Mouse (Mus musculus): ENCODE results near the gene Pde8a.
A peak's percentile ranks its signal among the peaks of the same experiment; 100 is the strongest.
"Not testable (repeated sequence)": the region's sequence is repeated elsewhere in the genome, so short reads cannot be mapped to it uniquely, and the experiment has no call there.

Pde8a gene

GRCm38 (mm10) chr7:81213347-81214152 is at the start of gene Pde8a:
Gene Pde8a, plus strand, starts transcription at chr7:81213596.
- no peak for DNase-seq

- DNase-seq = no peak
Measured at GRCm38 (mm10) chr7:81164411-81164810, 49.0 kb upstream of the Pde8a start.

DNA sequence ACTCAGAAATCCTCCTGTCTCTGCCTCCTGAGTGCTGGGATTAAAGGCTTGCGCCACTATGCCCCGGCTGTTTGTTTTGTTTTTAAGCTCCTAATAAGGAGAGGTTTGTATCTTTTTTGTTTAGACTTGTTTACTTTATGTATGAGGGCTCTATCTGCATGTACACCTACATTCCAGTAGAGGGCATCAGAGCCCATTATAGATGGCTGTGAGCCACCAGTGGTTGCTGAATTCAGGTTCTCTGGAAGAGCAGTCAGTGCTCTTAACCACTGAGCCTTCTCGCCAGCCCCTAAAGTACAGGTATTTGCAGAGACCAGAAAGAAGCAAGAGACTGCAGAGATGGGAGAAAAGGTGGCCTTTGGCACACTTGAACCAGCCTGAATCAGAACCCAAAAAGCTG is 46.3 kb upstream of the Pde8a start:
- DNase-seq = no peak

GRCm38 (mm10) chr7:81169351-81169750 is 44.0 kb upstream of the Pde8a start:
- no peak for DNase-seq

- no peak for DNase-seq
Measured at GRCm38 (mm10) chr7:81173931-81174330, 39.5 kb upstream of the Pde8a start.

GRCm38 (mm10) chr7:81174654-81175053 is 38.7 kb upstream of the Pde8a start:
- no peak for DNase-seq

GRCm38 (mm10) chr7:81176187-81176769 is 37.1 kb upstream of the Pde8a start:
- DNase-seq = no peak

DNA sequence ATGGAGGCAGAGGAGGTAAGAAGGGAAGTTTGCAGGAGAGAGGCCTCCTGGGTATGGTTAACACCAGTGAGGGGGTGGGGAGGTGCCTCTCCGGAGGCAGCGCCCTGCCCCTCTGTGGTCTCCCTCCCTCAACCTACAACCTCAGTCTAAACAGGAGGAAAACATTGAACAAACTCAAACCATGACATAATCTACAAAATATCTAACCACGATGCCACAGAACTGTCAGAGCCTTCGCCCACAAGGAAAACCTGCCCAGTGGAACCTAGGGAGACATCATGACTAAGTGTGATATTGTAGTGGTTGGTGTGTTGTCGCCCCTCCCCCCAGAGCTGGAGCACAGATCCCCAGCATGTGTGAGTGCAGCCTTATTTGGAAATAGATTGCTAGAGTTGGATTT is 33.9 kb upstream of the Pde8a start:
- no peak for DNase-seq

DNA sequence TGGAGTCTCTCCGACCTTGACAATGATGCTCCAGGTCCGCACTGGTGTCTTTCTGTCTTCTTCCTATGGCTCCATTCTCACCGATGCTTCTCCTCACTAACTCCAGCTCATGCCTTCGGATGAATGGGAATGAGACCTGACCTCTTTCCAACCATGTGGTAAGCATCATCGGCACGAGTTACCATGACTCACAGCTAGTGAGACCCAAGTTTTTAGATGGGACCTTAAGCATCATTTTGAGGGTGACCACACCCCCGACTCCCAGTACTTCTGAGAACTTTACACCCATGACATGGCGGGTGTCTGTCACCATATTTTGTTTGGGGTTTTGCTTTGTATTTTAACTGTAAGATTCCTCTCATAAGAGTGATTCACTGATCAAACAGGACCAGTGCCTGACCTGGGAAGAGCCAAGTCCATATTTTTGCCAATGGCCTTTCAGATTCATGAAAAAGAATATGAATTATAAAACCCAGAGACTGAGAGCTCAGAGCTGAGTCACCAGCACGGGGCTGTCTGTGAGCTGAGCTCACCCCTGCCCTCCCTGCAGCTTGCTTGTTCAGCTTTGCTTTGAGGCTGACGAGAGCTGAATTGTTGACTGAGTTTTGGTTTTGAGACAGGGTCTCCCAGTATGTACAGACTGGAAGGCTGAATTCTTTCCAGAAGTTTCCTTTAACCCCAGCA is 30.8 kb upstream of the Pde8a start:
- DNase-seq = no peak

- DNase-seq = no peak
Measured at GRCm38 (mm10) chr7:81183181-81183580, 30.2 kb upstream of the Pde8a start.

DNA sequence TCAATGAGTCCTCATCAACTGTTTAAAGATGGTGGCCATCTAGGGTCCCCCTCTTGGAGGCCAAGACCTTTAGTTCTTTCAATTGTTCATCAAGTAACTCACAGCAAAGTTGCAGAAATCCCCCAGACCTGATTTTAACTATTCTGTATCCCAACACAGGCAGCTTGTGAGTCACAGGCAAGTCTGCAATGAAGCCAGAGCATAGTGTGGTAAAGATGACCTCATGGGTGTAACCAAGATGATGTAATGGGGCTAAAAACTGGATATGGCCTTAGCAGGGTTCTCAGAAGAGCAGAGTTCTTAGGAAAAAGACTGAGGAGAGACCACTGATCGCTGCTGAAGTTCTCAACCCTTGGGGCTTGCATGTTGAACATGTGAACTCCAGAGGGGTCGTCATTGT is 29.3 kb upstream of the Pde8a start:
- DNase-seq = no peak

GRCm38 (mm10) chr7:81184651-81185050 is 28.7 kb upstream of the Pde8a start:
- DNase-seq = no peak

DNA sequence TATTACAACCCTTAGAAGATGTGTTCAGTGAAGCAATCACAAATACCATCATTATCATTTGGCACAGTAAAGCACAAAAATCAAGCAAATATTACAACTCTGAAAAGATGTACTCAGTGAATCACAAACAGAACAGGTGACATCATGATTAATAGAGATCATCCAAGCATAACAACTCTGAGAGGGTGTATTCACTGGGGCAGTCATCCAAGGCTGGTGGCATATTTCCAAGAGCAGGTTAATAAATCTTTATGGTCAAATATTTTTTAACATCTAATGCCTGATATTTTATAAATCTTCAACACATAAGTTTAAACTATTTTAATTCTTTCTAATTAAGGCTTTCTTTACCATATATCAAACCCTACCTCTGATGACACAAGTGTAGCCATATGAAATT is 27.4 kb upstream of the Pde8a start:
- DNase-seq = not testable (repeated sequence)

DNA sequence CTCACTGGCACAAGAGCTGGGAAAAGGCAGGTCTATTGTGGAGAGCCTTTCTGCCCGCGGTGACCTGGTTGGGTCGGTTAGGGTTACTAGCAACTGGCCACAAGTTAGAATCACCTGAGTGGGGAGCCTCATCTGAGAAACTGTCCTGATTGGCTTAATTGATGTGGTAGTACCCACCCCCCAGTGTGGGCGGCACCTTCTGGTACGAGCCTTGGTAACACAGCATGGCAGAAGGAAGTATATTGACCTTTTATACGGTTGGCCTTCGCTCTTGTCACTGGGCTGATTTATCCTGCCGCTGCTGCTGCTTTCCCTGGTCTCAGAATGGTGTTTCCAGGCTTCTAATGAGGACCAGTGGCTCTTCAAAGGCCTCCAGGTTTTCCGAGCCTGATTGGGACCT is 24.2 kb upstream of the Pde8a start:
- no peak for DNase-seq

DNA sequence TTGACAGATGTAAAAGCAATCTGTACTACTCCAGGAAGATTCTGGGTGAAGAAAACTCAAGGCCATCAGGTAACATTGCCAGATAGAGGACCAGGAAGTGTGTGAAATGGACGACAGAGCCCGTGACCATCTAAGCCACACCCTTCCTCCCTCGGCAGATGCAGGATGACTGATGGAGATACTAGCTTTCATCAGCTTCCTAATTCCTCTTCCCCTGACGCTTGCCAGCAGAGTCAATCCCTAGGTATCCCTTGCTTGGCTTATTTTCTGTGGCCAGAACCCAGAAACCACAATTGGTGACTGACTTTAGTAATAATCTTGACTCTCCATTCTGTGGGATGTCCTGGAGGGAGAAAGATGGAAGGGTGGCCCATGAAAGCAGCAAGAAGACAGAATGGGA is 17.9 kb upstream of the Pde8a start:
- no peak for DNase-seq

- no peak for DNase-seq
Measured at GRCm38 (mm10) chr7:81196796-81197195, 16.6 kb upstream of the Pde8a start.

GRCm38 (mm10) chr7:81198538-81198937 is 14.9 kb upstream of the Pde8a start:
- no peak for DNase-seq

DNA sequence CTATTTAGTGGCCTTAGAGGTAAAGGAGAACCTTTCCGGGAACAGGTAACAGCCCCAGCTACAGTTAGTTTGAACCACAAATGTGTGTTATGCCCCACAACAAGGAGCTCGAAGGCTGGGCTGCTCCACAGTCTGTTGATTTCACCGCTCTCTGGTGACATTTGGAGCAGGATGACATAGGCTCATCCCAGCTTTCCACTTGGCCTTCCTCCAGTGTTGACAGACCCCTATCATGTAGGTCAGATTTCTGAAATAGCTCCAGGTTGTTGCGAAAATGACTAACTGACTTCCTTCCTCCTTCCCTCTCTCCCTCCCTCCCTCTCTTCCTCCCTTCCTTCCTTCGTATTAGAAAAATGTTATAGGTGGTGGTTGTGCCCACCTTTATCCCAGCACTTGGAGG is 14.3 kb upstream of the Pde8a start:
- DNase-seq = no peak

- DNase-seq = no peak
Measured at GRCm38 (mm10) chr7:81199757-81200156, 13.6 kb upstream of the Pde8a start.

DNA sequence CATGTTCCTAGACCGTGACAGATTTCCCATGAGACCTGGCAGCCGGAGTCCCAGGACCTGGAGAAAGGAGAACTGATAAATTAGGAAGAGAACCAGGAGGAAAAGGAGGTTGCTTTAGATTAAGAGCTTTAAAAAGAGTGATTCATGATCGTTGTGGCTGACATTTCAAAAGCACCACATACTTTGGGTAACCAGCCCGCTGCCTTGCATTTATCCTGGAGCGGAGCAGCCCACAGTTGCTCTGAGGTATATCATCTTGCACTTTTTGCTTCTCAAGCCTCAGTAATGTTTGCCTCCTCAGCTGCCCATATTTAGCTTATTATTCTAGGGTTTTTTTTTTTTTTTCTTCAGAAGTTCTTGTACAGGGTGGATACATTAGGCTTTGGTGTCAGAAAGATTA is 11.0 kb upstream of the Pde8a start:
- DNase-seq = no peak

GRCm38 (mm10) chr7:81203576-81203975 is 9.8 kb upstream of the Pde8a start:
- not testable (repeated sequence) for DNase-seq

- DNase-seq = peak; percentile 6
Measured at GRCm38 (mm10) chr7:81208944-81209343, 4.5 kb upstream of the Pde8a start.

- DNase-seq = no peak
Measured at GRCm38 (mm10) chr7:81209979-81210685, 3.3 kb upstream of the Pde8a start.

GRCm38 (mm10) chr7:81211760-81212159 is 1.6 kb upstream of the Pde8a start:
- DNase-seq = no peak
